Mouse (Mus musculus): ENCODE measurements around the gene Nt5e. TPM values are rescaled to one million over a fixed set of nuclear protein-coding genes. Genes with fewer than 3 reads are reported as not detected.
A peak's percentile ranks its signal among the peaks of the same experiment; 100 is the strongest.
"Not testable (repeated sequence)": the region's sequence is repeated elsewhere in the genome, so short reads cannot be mapped to it uniquely, and the experiment has no call there.

Gene Nt5e
- total RNA-seq (2022), result 10 to 100 TPM in 2 of 4 experiments, 1 to 10 TPM in 2; 5.7 to 13.6 (median 8.9) TPM

GRCm38 (mm10) chr9:88326930-88327901, at the start of gene Nt5e:
Gene Nt5e, plus strand, starts transcription at chr9:88327197.
- peak; percentile 61 for DNase-seq

- no peak for DNase-seq
These were observed 49.4 kb upstream of the Nt5e start for GRCm38 (mm10) chr9:88277588-88277987.

GRCm38 (mm10) chr9:88279728-88280127, 47.3 kb upstream of the Nt5e start:
- no peak for DNase-seq

GRCm38 (mm10) chr9:88289568-88290168, 37.3 kb upstream of the Nt5e start:
- no peak for DNase-seq

- no peak for DNase-seq
These were observed 34.1 kb upstream of the Nt5e start for GRCm38 (mm10) chr9:88292836-88293370.

GRCm38 (mm10) chr9:88295798-88296197, 31.2 kb upstream of the Nt5e start:
- no peak for DNase-seq

- DNase-seq, result peak; percentile 9
These were observed 30.7 kb upstream of the Nt5e start for GRCm38 (mm10) chr9:88296321-88296720.

- DNase-seq, result not testable (repeated sequence)
These were observed 29.8 kb upstream of the Nt5e start for GRCm38 (mm10) chr9:88297244-88297643.

- no peak for DNase-seq
These were observed 28.9 kb upstream of the Nt5e start for GRCm38 (mm10) chr9:88297871-88298658.

GRCm38 (mm10) chr9:88307019-88307618, 19.9 kb upstream of the Nt5e start:
- no peak for DNase-seq

GRCm38 (mm10) chr9:88309127-88309526, 17.9 kb upstream of the Nt5e start:
- DNase-seq, result no peak

GRCm38 (mm10) chr9:88319226-88319625, 7.8 kb upstream of the Nt5e start:
- no peak for DNase-seq

GRCm38 (mm10) chr9:88324616-88325015, 2.4 kb upstream of the Nt5e start:
- DNase-seq, result no peak

- DNase-seq, result no peak
These were observed 1.7 kb downstream of the Nt5e start for GRCm38 (mm10) chr9:88328666-88329065.

GRCm38 (mm10) chr9:88329166-88329748, 2.3 kb downstream of the Nt5e start:
- no peak for DNase-seq

GRCm38 (mm10) chr9:88330316-88330715, 3.3 kb downstream of the Nt5e start:
- DNase-seq, result no peak

- DNase-seq, result no peak
These were observed 5.5 kb downstream of the Nt5e start for GRCm38 (mm10) chr9:88332447-88332846.

GRCm38 (mm10) chr9:88335839-88336238, 8.8 kb downstream of the Nt5e start:
- no peak for DNase-seq

GRCm38 (mm10) chr9:88340819-88341218, 13.8 kb downstream of the Nt5e start:
- no peak for DNase-seq

- no peak for DNase-seq
These were observed 15.2 kb downstream of the Nt5e start for GRCm38 (mm10) chr9:88342241-88342640.

GRCm38 (mm10) chr9:88342701-88343100, 15.7 kb downstream of the Nt5e start:
- no peak for DNase-seq

- DNase-seq, result no peak
These were observed 17.4 kb downstream of the Nt5e start for GRCm38 (mm10) chr9:88344424-88344823.

Measured in adrenal gland, adult 8-10 months (tissue).